Mouse (Mus musculus): Measurements from ENCODE around the gene Gabpb2.

GRCm38 (mm10) chr3:95178948-95179347 lies 38.8 kb downstream of the Gabpb2 start:
- no peak for TF ChIP-seq CTCF (IDR thresholded peaks at IDR 0.05; ENCODE audit: low read depth)
- TF ChIP-seq EP300 (IDR thresholded peaks at IDR 0.05; ENCODE audit: low read depth) = no peak

Measured in liver, embryonic 14.5 days (tissue).